Mouse (Mus musculus) erythroblast, embryonic 14.5 days (primary cell): ENCODE measurements around the gene Krt42.

Source experiments
- GATA1 ChIP-seq: IDR thresholded peaks from 2 replicates; pipeline ENCODE4 v1.6.1; 2012; ENCODE audit warnings: low read length, inconsistent platforms, mixed read lengths
- TAL1 ChIP-seq: IDR thresholded peaks from 3 replicates; pipeline ENCODE4 v1.6.1; 2012; ENCODE audit warnings: low read length, inconsistent platforms, mixed read lengths

GRCm38 (mm10) chr11:100313424-100313823 lies 43.8 kb upstream of the Krt42 start:
- TF ChIP-seq GATA1 (no peak), TAL1 (no peak)
